Mouse (Mus musculus) kidney, adult 2 months (tissue): ENCODE data around the gene Cd79b. TPM values are rescaled to one million over a fixed set of nuclear protein-coding genes. Genes with fewer than 3 reads are reported as not detected.

Experiments used
- DNase-seq: peaks from one replicate; pipeline ENCODE4 v3.0.0; 2021
- H3K27ac ChIP-seq: fragments of 200-500 bp; 2 replicates; pipeline ENCODE4 v1.5.1; 2012; ENCODE audit warnings: low read depth, low read length, control low read depth, inconsistent platforms; ENCODE audit not compliant: insufficient read depth
- H3K27me3 ChIP-seq: fragments of 200-500 bp; replicated peaks from 2 replicates; pipeline ENCODE4 v1.6.1; 2012; ENCODE audit warnings: mild to moderate bottlenecking, moderate library complexity, low read length, inconsistent platforms; ENCODE audit not compliant: control insufficient read depth, insufficient read depth
- H3K36me3 ChIP-seq: fragments of 200-500 bp; 2 replicates; pipeline ENCODE4 v1.6.1; 2012; ENCODE audit warnings: mild to moderate bottlenecking, moderate library complexity, low read length, inconsistent platforms; ENCODE audit not compliant: control insufficient read depth, insufficient read depth
- H3K4me1 ChIP-seq: fragments of 200-500 bp; 2 replicates; pipeline ENCODE4 v1.6.1; 2011; ENCODE audit warnings: low read length; ENCODE audit not compliant: control insufficient read depth, insufficient read depth
- H3K4me3 ChIP-seq: fragments of 200-500 bp; 2 replicates; pipeline ENCODE4 v1.5.1; 2011; ENCODE audit warnings: mild to moderate bottlenecking, low read depth, low read length, control low read depth; ENCODE audit not compliant: insufficient read depth
- CTCF ChIP-seq: fragments of 200-500 bp; conservative IDR thresholded peaks from 2 replicates; pipeline ENCODE4 v1.5.1; 2011; ENCODE audit warnings: low read depth, mild to moderate bottlenecking, control low read depth, low read length, moderate library complexity, mixed read lengths; ENCODE audit not compliant: insufficient read depth, insufficient read length
- POLR2A ChIP-seq: fragments of 200-500 bp; IDR thresholded peaks from one replicate; pipeline ENCODE4 v1.6.1; 2011; ENCODE audit warnings: low read depth, low read length, control low read depth
- whole genome bisulfite sequencing: fragments of 180-500 bp; shearing (Covaris S2); methylation state at CpG from one replicate; pipeline ENCODE4 v1.1.7; 2018; 5-methylcytosine and 5-hydroxymethylcytosine counted together
- polyA plus RNA-seq: library from polyadenylated mRNA; depleted of rRNA; stranded (reverse); fragments of >200 nt; gene quantifications from 2 replicates; pipeline ENCODE4 v1.2.3, GENCODE M21; 2012; rRNA removed

Cd79b gene
- polyA plus RNA-seq, 1 experiment, result 17.9 TPM

GRCm38 (mm10) chr11:106268326-106269059 lies 46.1 kb downstream of the Cd79b start:
- peak; percentile 87 for DNase-seq
- Histone ChIP-seq H3K27me3 (no peaks in the 10 kb centered on the region), H3K4me1 (peaks cover 39% of the 10 kb centered on the region), H3K27ac (peak overlapping the region; percentile 61), H3K36me3 (peaks cover 11% of the 10 kb centered on the region), H3K4me3 (no peak overlapping the region)
- 39% methylated on average over 8 of the region's 8 CpGs for WGBS
- TF ChIP-seq POLR2A (no peak), CTCF (no peak)

GRCm38 (mm10) chr11:106267871-106268270 lies 46.7 kb downstream of the Cd79b start:
- no peak overlapping the region for H3K4me3 ChIP-seq
- 75% methylated on average over 5 of the region's 5 CpGs for whole genome bisulfite sequencing

GRCm38 (mm10) chr11:106267311-106267852 lies 47.2 kb downstream of the Cd79b start:
- H3K36me3 ChIP-seq, result peaks cover 12% of the 10 kb centered on the region
- DNase-seq, result peak; percentile 80
- no peak for TF ChIP-seq POLR2A
- no peak for TF ChIP-seq CTCF
- no peaks in the 10 kb centered on the region for H3K27me3 ChIP-seq
- H3K4me1 ChIP-seq, result peaks cover 39% of the 10 kb centered on the region
- 56% methylated on average over 15 of the region's 15 CpGs for WGBS
- no peak overlapping the region for H3K4me3 ChIP-seq
- H3K27ac ChIP-seq, result peak overlapping the region; percentile 73; the same call in 1 of the 2 replicates

More at GRCm38 (mm10) chr11:106267871-106268270, 46.7 kb downstream of the Cd79b start:
- no peak for DNase-seq
- H3K27me3 ChIP-seq, result no peaks in the 10 kb centered on the region
- H3K36me3 ChIP-seq, result peaks cover 11% of the 10 kb centered on the region
- peak overlapping the region; percentile 73; the same call in 1 of the 2 replicates for H3K27ac ChIP-seq
- TF ChIP-seq POLR2A (no peak), CTCF (no peak)
- peaks cover 39% of the 10 kb centered on the region for H3K4me1 ChIP-seq

- TF ChIP-seq CTCF (no peak), POLR2A (no peak)
- 92% methylated on average over 10 of the region's 10 CpGs for WGBS
- DNase-seq, result no peak
- H3K4me1 ChIP-seq, result peaks cover 36% of the 10 kb centered on the region
- peaks cover 12% of the 10 kb centered on the region for H3K36me3 ChIP-seq
- H3K27ac ChIP-seq, result no peak overlapping the region
- no peaks in the 10 kb centered on the region for H3K27me3 ChIP-seq
- H3K4me3 ChIP-seq, result no peak overlapping the region
Observed at GRCm38 (mm10) chr11:106266431-106266830, 48.1 kb downstream of the Cd79b start.

- no peaks in the 10 kb centered on the region for H3K27me3 ChIP-seq
- peaks cover 31% of the 10 kb centered on the region for H3K4me1 ChIP-seq
- 80% methylated on average over 4 of the region's 4 CpGs for WGBS
- peaks cover 12% of the 10 kb centered on the region for H3K36me3 ChIP-seq
- no peak overlapping the region for H3K4me3 ChIP-seq
- no peak overlapping the region for H3K27ac ChIP-seq
- DNase-seq, result no peak
- TF ChIP-seq POLR2A, result no peak
- TF ChIP-seq CTCF, result no peak
Observed at GRCm38 (mm10) chr11:106265570-106265969, 49.0 kb downstream of the Cd79b start.

GRCm38 (mm10) chr11:106264988-106265387 lies 49.6 kb downstream of the Cd79b start:
- Histone ChIP-seq H3K4me1 (peaks cover 25% of the 10 kb centered on the region), H3K27ac (no peak overlapping the region), H3K36me3 (peaks cover 12% of the 10 kb centered on the region), H3K4me3 (no peak overlapping the region), H3K27me3 (no peaks in the 10 kb centered on the region)
- TF ChIP-seq CTCF (no peak), POLR2A (no peak)
- WGBS, result 88% methylated on average over 15 of the region's 15 CpGs
- no peak for DNase-seq

GRCm38 (mm10) chr11:106263963-106264362 lies 50.6 kb downstream of the Cd79b start:
- Histone ChIP-seq H3K36me3 (peaks cover 12% of the 10 kb centered on the region), H3K27me3 (no peaks in the 10 kb centered on the region), H3K4me1 (peaks cover 20% of the 10 kb centered on the region), H3K4me3 (no peak overlapping the region), H3K27ac (no peak overlapping the region)
- 79% methylated on average over 9 of the region's 9 CpGs for WGBS
- TF ChIP-seq POLR2A, result no peak
- no peak for TF ChIP-seq CTCF
- DNase-seq, result no peak

Other genes starting within 250 kb of the Cd79b start
- gene Taco1, start 248.7 kb downstream of the Cd79b start, polyA plus RNA-seq, result 21.3 and 21.4 TPM in 2 replicates
- gene Map3k3, start 230.1 kb downstream of the Cd79b start, polyA plus RNA-seq, result 27.8 and 31.6 TPM in 2 replicates
- gene Gm10840, start 153.9 kb downstream of the Cd79b start, polyA plus RNA-seq, result not detected in 2 replicates
- gene Limd2, start 153.9 kb downstream of the Cd79b start, polyA plus RNA-seq, result 27.8 and 48.3 TPM in 2 replicates
- gene Strada, start 112.6 kb downstream of the Cd79b start, polyA plus RNA-seq, result 28.4 and 28.5 TPM in 2 replicates
- 14.0 and 20.6 TPM in 2 replicates for gene Ccdc47, start 98.4 kb downstream of the Cd79b start, polyA plus RNA-seq
- gene Ddx42, start 97.8 kb downstream of the Cd79b start, polyA plus RNA-seq, result 8.3 and 10.0 TPM in 2 replicates
- 11.7 TPM in 2 replicates for gene Ftsj3, start 58.7 kb downstream of the Cd79b start, polyA plus RNA-seq
- 52.5 and 66.9 TPM in 2 replicates for gene Psmc5, start 58.6 kb downstream of the Cd79b start, polyA plus RNA-seq
- 70.0 and 77.9 TPM in 2 replicates for gene Smarcd2, start 41.8 kb downstream of the Cd79b start, polyA plus RNA-seq
- 0.02 and 0.03 TPM in 2 replicates for gene Tcam1, start 38.1 kb downstream of the Cd79b start, polyA plus RNA-seq
- gene Gh, start 12.9 kb downstream of the Cd79b start, polyA plus RNA-seq, result 0.16 TPM in 1 of 2 replicates, not detected in the other
- 0.11 and 1.9 TPM in 2 replicates for gene Scn4a, start 38.5 kb upstream of the Cd79b start, polyA plus RNA-seq
- 0.12 and 0.58 TPM in 2 replicates for gene Prr29, start 50.7 kb upstream of the Cd79b start, polyA plus RNA-seq
- 35.0 and 38.1 TPM in 2 replicates for gene Icam2, start 73.3 kb upstream of the Cd79b start, polyA plus RNA-seq
- 12.6 and 15.1 TPM in 2 replicates for gene Ern1, start 173.1 kb upstream of the Cd79b start, polyA plus RNA-seq